Mouse (Mus musculus) neural tube, embryonic 14.5 days (tissue): ENCODE data around the gene Psmd3. TPM values are rescaled to one million over a fixed set of nuclear protein-coding genes. Genes with fewer than 3 reads are reported as not detected.
"Not testable (repeated sequence)": the region's sequence is repeated elsewhere in the genome, so short reads cannot be mapped to it uniquely, and the experiment has no call there.

Experiments
- ATAC-seq: fragments of 200-750 bp; cut with Nextera tagmentation; 2 replicates; pipeline ENCODE4 v1.8.0; 2017; ENCODE audit warnings: low read depth, mild to moderate bottlenecking, moderate TSS enrichment, moderate library complexity
- H3K27ac ChIP-seq: fragments of 300-500 bp; sonication (generic); 2 replicates; pipeline ENCODE4 v1.5.1; 2014; ENCODE audit warnings: low read depth, mild to moderate bottlenecking, control low read depth, low read length, moderate library complexity, mixed read lengths
- H3K27me3 ChIP-seq: fragments of 300-500 bp; sonication (generic); 2 replicates; pipeline ENCODE4 v1.6.1; 2014; ENCODE audit warnings: low read length; ENCODE audit not compliant: control insufficient read depth, insufficient read depth
- H3K36me3 ChIP-seq: fragments of 300-500 bp; sonication (generic); 2 replicates; pipeline ENCODE4 v1.6.1; 2014; ENCODE audit warnings: low read length, mixed read lengths; ENCODE audit not compliant: control insufficient read depth, insufficient read depth
- H3K4me1 ChIP-seq: fragments of 300-500 bp; sonication (generic); 2 replicates; pipeline ENCODE4 v1.6.1; 2014; ENCODE audit warnings: low read length; ENCODE audit not compliant: control insufficient read depth, insufficient read depth
- H3K4me2 ChIP-seq: fragments of 300-500 bp; sonication (generic); 2 replicates; pipeline ENCODE4 v1.6.1; 2014; ENCODE audit warnings: mild to moderate bottlenecking, low read depth, low read length, control low read depth
- H3K4me3 ChIP-seq: fragments of 300-500 bp; sonication (generic); 2 replicates; pipeline ENCODE4 v1.5.1; 2014; ENCODE audit warnings: low read depth, low read length, control low read depth, mixed read lengths
- H3K9ac ChIP-seq: fragments of 300-500 bp; sonication (generic); replicated peaks from 2 replicates; pipeline ENCODE4 v1.6.1; 2014; ENCODE audit warnings: low read depth, mild to moderate bottlenecking, control low read depth, low read length, mixed read lengths
- H3K9me3 ChIP-seq: fragments of 300-500 bp; sonication (generic); 2 replicates; pipeline ENCODE4 v1.6.1; 2016; ENCODE audit warnings: low read length; ENCODE audit not compliant: control insufficient read depth
- WGBS: fragments of 180-500 bp; shearing (Covaris S2); extraction: QIAGEN DNeasy Blood & Tissue Kit; methylation state at CpG from one replicate; pipeline ENCODE4 v1.1.7; 2014; 5-methylcytosine and 5-hydroxymethylcytosine counted together
- polyA plus RNA-seq: library from polyadenylated mRNA; unstranded; fragments of >200 nt; fragmentation: Nextera tagmentation; extraction: Ambion mirVana; gene quantifications from 2 replicates; pipeline ENCODE4 v1.2.1, GENCODE M21; 2014

Gene Psmd3
- 117 and 124 TPM in 2 replicates for polyA plus RNA-seq

DNA sequence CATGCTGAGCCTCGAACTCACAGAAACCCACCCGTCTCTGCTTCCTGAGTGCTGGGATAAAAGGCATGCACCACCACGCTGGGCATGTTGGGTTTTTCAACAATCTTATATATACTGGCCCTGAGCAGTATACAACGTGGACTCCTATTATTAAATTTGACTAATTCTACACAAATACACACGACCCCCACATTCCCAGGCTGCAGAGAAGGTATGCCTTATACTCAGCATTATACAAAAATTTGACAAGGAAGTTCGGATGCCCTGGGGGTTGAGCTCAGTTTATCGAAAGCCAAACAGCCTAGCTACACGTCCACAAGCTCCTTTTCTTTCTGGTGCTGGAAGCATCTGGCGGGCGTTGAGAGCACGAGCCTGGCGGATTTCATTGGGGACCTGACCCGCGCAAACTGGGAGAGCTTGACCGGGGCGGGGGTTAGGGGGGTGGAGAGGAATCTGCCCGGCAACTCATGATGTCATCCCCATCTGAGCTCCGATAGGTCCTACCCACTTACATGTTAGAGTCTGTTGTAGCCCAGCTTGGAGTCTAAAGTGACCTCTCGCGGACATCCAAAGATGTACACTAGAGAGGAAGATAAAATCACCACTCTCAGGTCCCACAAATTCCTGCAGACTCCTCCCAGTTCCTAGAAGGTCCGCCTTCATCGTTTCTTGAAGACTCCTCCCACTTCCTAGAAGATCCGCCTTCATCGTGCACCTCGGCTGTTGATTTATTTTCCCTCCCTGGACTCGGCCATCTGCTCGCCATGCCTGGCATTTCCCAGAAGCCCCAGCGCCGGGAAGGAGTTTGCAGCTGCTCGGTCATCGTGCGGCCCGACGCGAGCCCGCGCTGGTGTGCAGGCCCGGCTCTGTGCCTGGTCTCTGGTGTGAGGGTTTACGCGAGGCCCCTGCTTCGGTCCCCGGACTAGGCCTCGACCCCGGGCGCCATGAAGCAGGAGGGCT, at the start of gene Psmd3:
TSS of gene Psmd3 (plus strand) at position 769 of the 960 bp plus-strand sequence.
- ATAC-seq = peak; percentile 95
- peaks cover 7% of the 10 kb centered on the region for H3K4me1 ChIP-seq

DNA sequence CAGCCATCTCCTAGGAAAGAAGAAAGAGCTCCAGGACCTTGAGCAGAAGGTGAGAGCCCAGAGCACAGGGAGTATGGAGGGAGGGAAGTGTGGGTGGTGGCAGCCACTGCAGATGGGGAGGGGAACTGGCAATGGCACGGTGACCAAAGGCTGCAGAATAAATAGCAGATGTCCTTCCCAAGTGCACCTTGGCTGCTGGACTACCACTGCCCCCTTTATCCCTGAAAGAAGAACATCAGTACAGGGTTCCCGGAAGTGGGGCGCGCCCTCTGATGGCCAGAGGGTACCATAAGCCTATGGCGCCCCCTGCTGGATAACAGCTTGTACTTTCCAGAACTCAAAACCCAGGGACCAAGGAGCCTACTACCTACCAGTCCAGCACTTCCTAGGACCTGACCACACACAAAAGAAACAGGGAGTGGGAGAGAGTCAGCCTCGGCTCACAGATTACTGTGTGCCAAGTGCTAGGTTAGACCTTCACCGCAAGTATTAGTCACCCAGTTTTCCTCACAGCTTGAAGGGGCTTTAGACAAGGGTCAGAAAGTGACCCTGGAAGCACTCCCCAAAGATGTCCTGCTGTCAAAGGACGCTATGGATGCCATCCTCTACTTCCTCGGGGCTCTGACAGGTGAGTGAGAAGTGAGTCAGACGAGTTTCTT, 46.9 kb upstream of the Psmd3 start:
- 43% methylated on average over 10 of the region's 10 CpGs for WGBS
- not testable (repeated sequence) for ATAC-seq, H3K27ac ChIP-seq

More for the DNA sequence above, at the start of gene Psmd3:
- H3K4me3 ChIP-seq = peak within 1 kb of the TSS; percentile 98
- peak within 1 kb of the TSS; percentile 91 for H3K4me2 ChIP-seq
- peak within 1 kb of the TSS; percentile 98 for H3K9ac ChIP-seq
- 6% methylated on average over 45 of the region's 45 CpGs for WGBS
- H3K36me3 ChIP-seq = peaks cover 19% of the 10 kb centered on the region
- H3K27ac ChIP-seq = peak within 1 kb of the TSS; percentile 49
- H3K9me3 ChIP-seq = no peaks in the 10 kb centered on the region
- no peaks in the 10 kb centered on the region for H3K27me3 ChIP-seq

DNA sequence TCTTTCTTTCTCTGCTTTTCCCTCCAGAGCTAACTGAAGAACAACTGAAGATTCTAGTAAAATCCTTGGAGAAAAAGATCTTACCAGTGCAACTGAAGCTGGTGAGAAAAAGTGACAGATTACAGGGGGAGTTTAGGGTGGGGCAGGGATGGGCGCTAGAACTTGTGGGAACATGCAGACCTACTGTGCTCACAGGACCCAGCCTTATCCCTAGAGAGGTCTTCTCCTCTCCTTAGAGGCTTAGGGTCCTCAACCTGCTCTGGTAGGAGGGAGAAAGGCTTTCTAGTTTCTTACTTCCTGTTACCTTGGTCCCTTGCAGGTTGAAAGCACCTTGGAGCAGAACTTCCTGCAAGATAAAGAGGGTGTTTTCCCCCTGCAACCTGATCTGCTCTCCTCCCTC, 44.9 kb upstream of the Psmd3 start:
- 79% methylated on average over 1 of the region's 1 CpGs for WGBS
- H3K9me3 ChIP-seq = no peaks in the 10 kb centered on the region
- no peak overlapping the region for H3K9ac ChIP-seq
- H3K27ac ChIP-seq = no peak overlapping the region
- no peaks in the 10 kb centered on the region for H3K27me3 ChIP-seq
- ATAC-seq = no peak
- H3K36me3 ChIP-seq = no peaks in the 10 kb centered on the region
- H3K4me1 ChIP-seq = no peaks in the 10 kb centered on the region
- no peak overlapping the region for H3K4me2 ChIP-seq
- no peak overlapping the region for H3K4me3 ChIP-seq

More for the DNA sequence above, 46.9 kb upstream of the Psmd3 start:
- H3K9ac ChIP-seq, H3K4me1 ChIP-seq, H3K27me3 ChIP-seq, H3K4me3 ChIP-seq, H3K4me2 ChIP-seq, H3K36me3 ChIP-seq, H3K9me3 ChIP-seq: not testable (repeated sequence)

DNA sequence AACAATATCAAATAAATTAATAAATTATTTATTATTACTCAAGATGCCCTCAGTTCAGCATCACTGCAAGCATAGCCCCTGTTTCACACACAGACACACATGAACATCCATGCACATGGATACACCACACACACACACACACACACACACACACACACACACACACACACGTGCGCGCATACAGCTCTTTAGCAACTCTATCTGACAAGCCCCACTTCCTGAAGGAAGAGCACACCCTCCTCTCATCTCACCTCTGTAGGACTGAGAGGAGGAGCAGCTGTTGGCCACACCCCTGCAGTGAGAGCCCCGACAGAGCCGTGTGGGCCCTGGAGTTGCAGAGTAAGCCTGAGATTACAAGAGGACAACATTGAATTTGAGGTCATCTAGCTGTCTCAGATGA, 42.3 kb upstream of the Psmd3 start:
- no peak overlapping the region for H3K4me2 ChIP-seq
- no peaks in the 10 kb centered on the region for H3K27me3 ChIP-seq
- no peak overlapping the region for H3K9ac ChIP-seq
- no peaks in the 10 kb centered on the region for H3K9me3 ChIP-seq
- WGBS = 75% methylated on average over 5 of the region's 5 CpGs
- no peak for ATAC-seq
- no peak overlapping the region for H3K4me3 ChIP-seq
- no peaks in the 10 kb centered on the region for H3K36me3 ChIP-seq
- H3K4me1 ChIP-seq = no peaks in the 10 kb centered on the region
- no peak overlapping the region for H3K27ac ChIP-seq

DNA sequence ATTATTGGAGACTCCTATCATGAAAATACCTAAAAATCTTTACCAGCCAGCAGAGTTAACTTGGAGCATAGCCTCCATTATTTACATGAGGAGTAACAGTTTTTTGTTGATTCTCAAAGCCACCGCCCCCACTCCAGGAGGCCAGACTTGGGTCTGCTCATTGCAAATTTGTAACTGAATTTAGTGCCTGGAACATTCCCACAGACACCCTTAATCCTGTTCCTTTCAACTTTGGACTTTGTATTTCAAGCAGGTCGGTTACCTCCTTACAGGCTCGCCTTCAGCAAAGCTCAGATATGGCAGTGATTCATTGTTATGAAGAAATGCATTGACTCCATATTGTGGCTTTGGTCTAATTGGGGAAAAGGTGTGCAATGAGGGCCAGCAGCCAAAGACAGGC, 37.6 kb upstream of the Psmd3 start:
- Histone ChIP-seq H3K9me3 (no peaks in the 10 kb centered on the region), H3K9ac (no peak overlapping the region), H3K4me1 (no peaks in the 10 kb centered on the region), H3K4me2 (no peak overlapping the region), H3K27me3 (no peaks in the 10 kb centered on the region), H3K36me3 (no peaks in the 10 kb centered on the region), H3K27ac (no peak overlapping the region), H3K4me3 (no peak overlapping the region)
- 86% methylated on average over 3 of the region's 3 CpGs for WGBS
- ATAC-seq = no peak

DNA sequence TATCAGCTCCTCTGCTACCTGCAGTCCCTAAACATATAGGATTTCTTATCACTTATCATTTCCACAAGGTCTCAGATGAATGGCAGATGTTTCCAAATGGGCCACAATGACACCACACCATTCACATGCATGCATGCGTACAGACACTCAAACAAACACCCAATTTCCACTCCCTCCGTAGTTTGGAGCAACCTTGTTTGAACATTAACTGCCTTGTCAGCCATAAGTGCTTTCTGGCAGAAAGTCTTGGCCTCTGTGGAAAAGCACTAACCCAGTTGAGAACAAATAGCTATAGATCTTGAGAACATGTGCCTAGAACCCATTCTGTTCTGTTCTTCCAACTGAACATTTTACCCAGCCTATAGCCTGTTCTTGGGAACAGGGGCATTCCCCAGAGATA, 36.4 kb upstream of the Psmd3 start:
- Histone ChIP-seq H3K4me2 (no peak overlapping the region), H3K9ac (no peak overlapping the region), H3K4me3 (no peak overlapping the region), H3K27ac (no peak overlapping the region), H3K27me3 (no peaks in the 10 kb centered on the region), H3K9me3 (no peaks in the 10 kb centered on the region), H3K36me3 (no peaks in the 10 kb centered on the region), H3K4me1 (no peaks in the 10 kb centered on the region)
- 90% methylated on average over 2 of the region's 2 CpGs for WGBS
- ATAC-seq = no peak

DNA sequence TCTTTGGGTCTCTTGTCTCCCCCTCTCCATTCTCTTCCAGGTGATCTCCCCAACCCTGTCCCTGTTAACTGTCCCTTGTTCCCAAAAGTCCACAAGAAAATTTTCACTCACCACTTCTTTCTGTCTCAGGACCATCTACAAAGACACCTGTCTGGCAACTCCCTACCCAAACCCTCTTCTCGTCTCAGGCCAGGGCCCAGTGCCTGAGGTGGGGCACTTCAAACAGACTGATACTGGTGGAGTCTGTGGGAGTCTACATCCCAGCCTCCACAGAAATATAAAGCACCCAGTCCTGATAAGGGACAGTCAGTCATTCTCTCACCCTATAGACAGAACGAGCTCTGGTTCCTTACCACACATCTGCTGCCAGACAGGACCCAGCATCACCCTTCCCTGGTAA, 35.9 kb upstream of the Psmd3 start, which contains the start of gene Gsdma2:
TSS of gene Gsdma2 (plus strand) at position 301 of the 400 bp plus-strand sequence.
- WGBS = 55% methylated on average over 2 of the region's 2 CpGs
- ATAC-seq = no peak

DNA sequence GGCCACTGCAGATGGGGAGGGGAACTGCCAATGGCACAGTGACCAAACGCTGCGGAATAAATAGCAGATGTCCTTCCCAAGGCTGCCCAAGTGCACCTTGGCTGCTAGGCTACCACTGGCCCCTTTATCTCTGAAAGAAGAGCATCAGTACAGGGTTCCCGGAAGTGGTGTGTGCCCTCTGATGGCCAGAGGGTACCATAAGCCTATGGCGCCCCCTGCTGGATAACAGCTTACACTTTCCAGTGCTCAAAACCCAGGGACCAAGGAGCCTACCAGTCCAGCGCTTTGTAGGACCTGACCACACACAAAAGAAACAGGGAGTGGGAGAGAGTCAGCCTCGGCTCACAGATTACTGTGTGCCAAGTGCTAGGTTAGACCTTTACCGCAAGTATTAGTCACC, 27.3 kb upstream of the Psmd3 start:
- not testable (repeated sequence) for H3K27me3 ChIP-seq, H3K27ac ChIP-seq, H3K9me3 ChIP-seq, H3K4me3 ChIP-seq, H3K36me3 ChIP-seq, ATAC-seq, H3K4me2 ChIP-seq, H3K4me1 ChIP-seq, H3K9ac ChIP-seq
- 14% methylated on average over 7 of the region's 7 CpGs for WGBS

More for the DNA sequence above, 35.9 kb upstream of the Psmd3 start, which contains the start of gene Gsdma2:
- H3K4me1 ChIP-seq = no peaks in the 10 kb centered on the region
- H3K4me3 ChIP-seq = no peak within 1 kb of the TSS
- H3K9ac ChIP-seq = no peak within 1 kb of the TSS
- H3K36me3 ChIP-seq = no peaks in the 10 kb centered on the region
- H3K27me3 ChIP-seq = no peaks in the 10 kb centered on the region
- no peak within 1 kb of the TSS for H3K27ac ChIP-seq
- no peaks in the 10 kb centered on the region for H3K9me3 ChIP-seq
- no peak within 1 kb of the TSS for H3K4me2 ChIP-seq

DNA sequence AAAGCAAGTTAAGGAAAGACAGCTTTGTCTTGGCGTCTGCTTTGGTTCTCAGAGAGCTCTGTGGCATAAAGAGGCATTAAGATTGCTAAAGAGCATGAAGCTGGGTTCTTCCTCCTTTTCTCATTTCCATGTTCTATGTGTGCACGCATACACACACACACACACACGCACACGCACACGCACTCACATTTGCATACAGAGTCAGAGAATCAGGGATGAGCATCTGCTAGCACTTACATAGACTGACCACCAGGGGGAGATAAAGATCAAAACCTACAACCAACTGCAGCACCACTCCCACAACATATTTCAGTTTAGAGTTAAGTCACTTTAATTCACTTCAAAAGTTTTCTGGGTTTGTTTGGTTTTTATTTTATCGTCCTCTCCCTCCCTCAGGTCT, 21.8 kb upstream of the Psmd3 start:
- ATAC-seq = 0 out of 2 replicates have a peak, but pooled peaks have one; percentile 46
- Histone ChIP-seq H3K4me1 (no peaks in the 10 kb centered on the region), H3K9ac (no peak overlapping the region), H3K36me3 (no peaks in the 10 kb centered on the region), H3K4me3 (no peak overlapping the region), H3K4me2 (no peak overlapping the region), H3K27me3 (no peaks in the 10 kb centered on the region), H3K27ac (no peak overlapping the region), H3K9me3 (no peaks in the 10 kb centered on the region)
- 5% methylated on average over 6 of the region's 6 CpGs for WGBS
